Mouse (Mus musculus) activated CD4-positive, CD25-positive, alpha-beta regulatory T cell, adult 4 months (primary cell): ENCODE results near the gene E130208F15Rik. TPM values are rescaled to one million over a fixed set of nuclear protein-coding genes. Genes with fewer than 3 reads are reported as not detected.

ENCODE experiments used
- ATAC-seq: one replicate; pipeline ENCODE4 v1.8.0; 2017
- polyA plus RNA-seq, 2 experiments: library from polyadenylated mRNA; unstranded; fragments of 100-300 nt; shearing (Covaris generic); gene quantifications; one replicate each; pipeline ENCODE4 v1.2.1; 2017

Gene E130208F15Rik
- polyA plus RNA-seq: not detected

- peak; percentile 62 for ATAC-seq
Measured at GRCm38 (mm10) chr7:30321539-30322284, at the start of gene E130208F15Rik. TSS of gene E130208F15Rik (plus strand) at chr7:30321740.

DNA sequence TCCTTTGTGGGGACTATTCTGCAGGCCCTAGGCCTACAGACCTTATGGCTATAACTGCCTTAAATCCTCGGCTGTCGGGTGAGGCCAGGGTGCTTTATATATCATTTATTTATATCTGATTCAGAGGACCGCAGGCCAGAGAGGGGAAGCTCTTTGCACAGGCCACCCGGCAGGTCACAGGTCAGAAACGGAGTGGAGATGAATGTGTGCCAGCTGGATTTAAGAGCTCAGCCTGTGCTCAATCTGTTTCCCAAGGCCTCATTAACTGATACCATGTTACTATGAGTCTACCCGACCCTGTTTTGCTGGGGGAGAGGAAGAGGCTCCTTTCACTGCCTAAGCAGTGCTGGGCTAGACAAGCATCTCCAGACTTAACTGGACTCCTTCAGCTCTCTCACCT, 47.2 kb upstream of the E130208F15Rik start:
- ATAC-seq: no peak

GRCm38 (mm10) chr7:30278911-30279310, 42.6 kb upstream of the E130208F15Rik start:
- no peak for ATAC-seq

- no peak for ATAC-seq
Measured at GRCm38 (mm10) chr7:30279536-30279935, 42.0 kb upstream of the E130208F15Rik start.

DNA sequence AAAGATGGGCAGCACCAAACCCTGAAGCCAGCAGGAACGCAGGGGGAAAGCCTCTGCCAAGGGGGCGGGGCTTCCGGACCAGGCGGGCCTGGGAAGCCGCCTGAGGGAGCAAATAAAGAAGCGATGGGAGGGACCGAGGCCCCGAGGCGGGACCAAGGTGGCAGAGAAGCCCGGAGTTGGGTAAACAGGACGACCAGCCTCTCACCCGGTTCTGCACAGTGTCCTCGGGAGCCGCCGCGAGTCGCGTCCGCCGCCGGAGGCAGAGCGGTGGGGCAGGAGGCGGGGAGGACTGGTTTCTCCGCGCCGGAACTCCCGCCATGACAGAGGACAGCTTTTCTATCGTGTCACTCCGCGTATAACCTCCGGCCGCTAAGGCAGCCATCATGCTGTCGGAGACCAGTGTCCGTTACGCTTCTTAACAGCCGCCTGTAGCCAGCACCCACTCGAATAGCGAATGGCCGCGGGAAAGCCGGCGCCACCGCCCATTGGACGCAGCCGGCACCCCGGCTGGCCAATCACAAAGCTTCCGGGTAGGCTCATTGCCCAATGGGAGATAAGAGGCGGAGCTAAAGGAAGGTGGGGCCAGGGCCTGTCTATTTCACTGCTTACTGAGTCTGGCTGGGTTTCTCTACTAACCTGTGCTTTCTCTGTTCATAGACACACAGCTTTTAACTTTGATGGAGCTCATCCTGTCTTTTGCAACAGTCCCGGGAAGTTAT, 41.4 kb upstream of the E130208F15Rik start, which contains the start of the genes Thap8 and Wdr62:
TSS of gene Thap8 (plus strand) at position 144 of the 719 bp plus-strand sequence.
TSS of gene Wdr62 (minus strand) at position 469 of the 719 bp plus-strand sequence.
- peak; percentile 98 for ATAC-seq

GRCm38 (mm10) chr7:30280670-30281138, 40.8 kb upstream of the E130208F15Rik start:
- ATAC-seq: peak; percentile 64

- no peak for ATAC-seq
Measured at GRCm38 (mm10) chr7:30281522-30281921, 40.0 kb upstream of the E130208F15Rik start.

GRCm38 (mm10) chr7:30282740-30283139, 38.8 kb upstream of the E130208F15Rik start:
- ATAC-seq: no peak

- no peak for ATAC-seq
Measured at GRCm38 (mm10) chr7:30286701-30287410, 34.7 kb upstream of the E130208F15Rik start.

GRCm38 (mm10) chr7:30288046-30288445, 33.5 kb upstream of the E130208F15Rik start:
- ATAC-seq: no peak

DNA sequence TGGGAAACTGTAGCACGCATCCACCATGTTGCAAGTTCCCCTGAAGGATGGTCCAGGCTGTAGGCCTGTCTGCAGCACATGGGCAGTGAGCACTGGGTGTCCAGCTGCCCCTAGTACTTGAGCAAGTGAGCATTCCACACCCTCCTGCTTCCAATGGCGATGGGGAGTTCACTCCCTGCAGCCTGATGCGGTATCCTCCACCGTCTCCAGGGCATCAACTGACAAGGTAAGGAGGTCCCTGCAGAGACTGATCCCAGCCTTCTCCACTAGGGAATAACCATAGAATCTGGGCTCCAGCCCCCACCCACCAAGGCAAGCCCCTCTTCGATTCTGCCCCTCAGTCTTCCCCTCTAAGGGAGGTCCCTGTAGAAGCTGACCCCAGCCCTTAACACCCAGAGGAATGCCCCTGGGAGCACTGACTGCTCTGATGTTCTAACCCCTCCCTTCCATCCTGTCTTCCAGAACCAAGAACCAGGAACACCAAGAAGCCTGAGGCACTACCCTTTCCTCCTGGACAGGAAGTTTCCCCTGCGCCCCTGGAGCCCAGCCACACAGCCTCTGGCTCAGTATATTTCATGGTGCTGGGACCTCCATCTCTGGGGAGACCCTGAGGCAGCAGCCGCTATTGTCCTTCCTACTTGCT, 32.3 kb upstream of the E130208F15Rik start:
- ATAC-seq: no peak

DNA sequence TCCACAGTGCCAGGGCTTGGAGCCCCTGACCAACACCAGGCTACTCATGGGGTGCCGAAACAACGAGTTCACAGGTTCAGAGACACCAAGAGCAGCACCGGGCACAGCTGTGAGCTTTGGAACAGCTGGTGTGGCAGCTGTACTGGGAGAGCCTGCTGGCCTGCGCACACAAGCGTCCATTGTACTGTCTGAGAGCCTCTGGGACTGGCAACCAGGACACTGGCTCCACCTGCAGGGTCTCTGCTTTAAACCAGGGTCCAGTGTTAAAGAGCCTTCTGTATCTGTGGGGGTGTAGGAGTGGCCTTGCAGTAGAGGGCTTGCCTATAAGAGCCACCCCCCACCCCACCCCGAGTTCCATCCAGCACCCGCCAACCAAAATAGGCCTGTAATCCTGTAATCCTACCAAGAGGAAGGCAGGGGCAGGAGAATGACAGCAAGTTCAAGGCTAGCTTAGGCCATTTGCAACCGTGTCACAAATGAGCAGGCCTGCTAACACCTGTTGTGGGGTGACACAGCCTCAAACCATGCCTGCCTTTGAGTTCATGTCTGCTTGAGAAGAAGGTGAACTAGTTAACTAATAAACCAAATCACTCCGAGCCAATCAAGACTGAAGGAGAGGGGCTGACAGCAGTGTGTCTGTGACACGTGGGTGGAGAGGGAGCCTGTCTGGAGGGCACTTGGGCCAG, 31.7 kb upstream of the E130208F15Rik start:
- no peak for ATAC-seq

DNA sequence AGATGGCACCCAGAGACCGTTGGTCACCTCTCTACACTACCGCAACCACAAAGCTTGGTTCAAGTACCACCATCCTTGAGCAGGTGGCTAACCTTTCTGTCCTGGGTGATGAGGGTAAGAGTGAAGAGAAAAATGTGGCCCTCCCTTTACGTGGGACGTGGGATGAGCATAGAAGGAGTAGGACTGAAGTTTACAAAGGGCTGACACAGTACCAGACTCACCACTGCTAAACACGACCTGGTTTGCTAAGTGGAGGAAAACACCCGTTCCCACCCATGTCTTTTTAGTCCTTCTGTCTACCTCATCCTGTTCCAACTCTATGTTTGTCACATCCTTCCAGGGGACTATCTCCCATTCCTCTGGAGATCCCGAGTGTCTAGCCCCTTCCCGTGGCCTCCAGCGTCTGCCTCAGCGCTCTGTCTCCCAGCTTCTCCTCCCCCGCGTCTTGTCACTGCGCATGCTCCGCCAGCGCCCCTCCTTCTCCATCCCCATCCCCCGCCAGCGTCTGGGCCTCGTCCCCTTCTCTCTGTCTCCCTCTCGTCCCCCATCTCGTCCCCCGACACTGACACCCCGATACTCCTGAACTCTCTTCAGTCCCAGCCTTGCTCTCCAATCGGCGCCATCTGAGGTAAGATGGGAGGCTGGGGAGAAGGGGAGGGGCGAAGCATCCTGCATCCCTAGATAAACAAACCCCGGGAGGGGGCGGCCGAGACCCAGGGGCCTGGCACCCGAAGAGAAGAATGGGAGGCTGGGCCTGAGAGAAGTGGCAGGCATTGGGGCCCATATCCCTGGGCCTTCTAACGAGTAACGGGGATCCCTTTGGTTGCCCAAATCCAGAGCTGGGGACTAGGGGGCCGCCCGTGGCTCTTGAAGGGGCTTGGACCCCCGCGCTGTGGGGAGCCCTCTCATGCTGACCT, 30.1 kb upstream of the E130208F15Rik start, which contains the start of gene Clip3:
TSS of gene Clip3 (plus strand) at position 514 of the 917 bp plus-strand sequence.
- ATAC-seq: no peak

GRCm38 (mm10) chr7:30293795-30294194, 27.7 kb upstream of the E130208F15Rik start:
- no peak for ATAC-seq

- no peak for ATAC-seq
Measured at GRCm38 (mm10) chr7:30294296-30294695, 27.2 kb upstream of the E130208F15Rik start.

DNA sequence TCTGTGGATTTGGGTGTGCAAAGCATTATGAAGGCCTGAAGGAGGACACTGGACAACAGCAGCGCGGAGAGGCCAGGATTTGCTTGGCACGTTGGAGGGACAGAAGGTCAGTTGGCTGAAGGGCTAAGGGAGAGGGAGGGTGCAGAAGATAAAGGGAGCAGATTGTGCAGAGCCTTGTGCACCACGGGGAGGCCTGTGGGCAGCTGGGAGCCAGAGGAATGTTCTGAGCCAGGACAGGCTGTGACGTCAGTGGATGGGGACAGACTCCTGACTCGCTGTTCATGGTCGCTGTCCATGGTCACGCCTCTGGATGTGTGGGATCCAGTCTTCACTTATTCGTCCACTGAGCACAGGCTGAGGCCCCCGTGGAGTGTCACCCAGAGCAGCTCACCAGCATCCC, 26.4 kb upstream of the E130208F15Rik start:
- ATAC-seq: no peak

DNA sequence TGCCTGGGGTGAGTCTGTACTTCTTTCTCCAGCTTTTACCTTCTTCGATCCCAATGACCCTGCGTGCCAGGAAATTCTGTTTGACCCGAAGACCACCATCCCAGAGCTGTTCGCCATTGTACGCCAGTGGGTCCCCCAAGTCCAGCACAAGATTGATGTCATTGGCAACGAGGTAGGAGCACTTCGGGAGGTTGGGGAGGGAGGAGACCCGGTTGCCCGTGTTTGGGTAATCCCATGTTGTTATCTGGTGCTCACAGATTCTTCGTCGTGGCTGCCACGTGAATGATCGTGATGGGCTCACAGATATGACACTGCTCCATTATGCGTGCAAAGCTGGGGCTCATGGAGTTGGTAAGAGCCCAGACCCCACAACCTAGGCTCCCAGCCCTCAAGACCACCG, 24.7 kb upstream of the E130208F15Rik start:
- ATAC-seq: no peak

GRCm38 (mm10) chr7:30297266-30297665, 24.3 kb upstream of the E130208F15Rik start:
- no peak for ATAC-seq

- no peak for ATAC-seq
Measured at GRCm38 (mm10) chr7:30300914-30301313, 20.6 kb upstream of the E130208F15Rik start.

- no peak for ATAC-seq
Measured at GRCm38 (mm10) chr7:30306083-30306779, 15.3 kb upstream of the E130208F15Rik start.
